Mouse (Mus musculus) MEL (cell line): Measurements from ENCODE around the gene Rbfox2. TPM values are rescaled to one million over a fixed set of nuclear protein-coding genes. Genes with fewer than 3 reads are reported as not detected.

Experiments used
- DNase-seq: peaks from one replicate; pipeline ENCODE4 v3.0.0; 2011; ENCODE audit warnings: low read depth, low spot score
- H3K27ac ChIP-seq: 2 replicates; pipeline ENCODE4 v1.5.1; 2012; ENCODE audit warnings: low read depth, mild to moderate bottlenecking, control low read depth, low read length, moderate library complexity; ENCODE audit not compliant: control insufficient read depth
- H3K27me3 ChIP-seq, 2 experiments: fragments of 150-350 bp in 1 of 2; sonication (generic) in 1 of 2; 2 replicates each; pipeline ENCODE4 v1.6.1; 2012; ENCODE audit warnings: low read length in 2 of 2, mild to moderate bottlenecking in 2 of 2, improper control_type of control experiment in 1 of 2, moderate library complexity in 1 of 2; ENCODE audit not compliant: insufficient read depth in 2 of 2, control insufficient read depth in 1 of 2
- H3K36me3 ChIP-seq, 2 experiments: 2 replicates each; pipeline ENCODE4 v1.6.1; 2012 to 2014; ENCODE audit warnings: low read length in 2 of 2, improper control_type of control experiment in 1 of 2, inconsistent platforms in 1 of 2, mild to moderate bottlenecking in 1 of 2; ENCODE audit not compliant: insufficient read depth in 2 of 2, control insufficient read depth in 1 of 2
- H3K4me1 ChIP-seq, 2 experiments: fragments of 150-350 bp in 1 of 2; sonication (generic) in 1 of 2; 2 replicates each; pipeline ENCODE4 v1.6.1; 2012; ENCODE audit warnings: low read length in 2 of 2, improper control_type of control experiment in 1 of 2, mild to moderate bottlenecking in 1 of 2; ENCODE audit not compliant: insufficient read depth in 2 of 2, control insufficient read depth in 1 of 2
- H3K4me3 ChIP-seq, 2 experiments: fragments of 150-350 bp in 1 of 2; sonication (generic) in 1 of 2; 2 replicates each; pipeline ENCODE4 v1.5.1; 2012; ENCODE audit warnings: low read depth in 2 of 2, low read length in 2 of 2, mild to moderate bottlenecking in 2 of 2, moderate library complexity in 2 of 2, control low read depth in 1 of 2, improper control_type of control experiment in 1 of 2; ENCODE audit not compliant: control insufficient read depth in 1 of 2, insufficient read depth in 1 of 2
- H3K79me2 ChIP-seq: 2 replicates; pipeline ENCODE4 v1.6.1; 2012; ENCODE audit warnings: mild to moderate bottlenecking, low read length, moderate library complexity; ENCODE audit not compliant: control insufficient read depth, poor library complexity, insufficient read depth
- H3K9ac ChIP-seq: 2 replicates; pipeline ENCODE4 v1.6.1; 2012; ENCODE audit warnings: low read depth, mild to moderate bottlenecking, control low read depth, low read length, moderate library complexity; ENCODE audit not compliant: control insufficient read depth, poor library complexity, severe bottlenecking
- H3K9me3 ChIP-seq: fragments of 150-350 bp; sonication (generic); replicated peaks from 2 replicates; pipeline ENCODE4 v1.6.1; 2012; ENCODE audit warnings: mild to moderate bottlenecking, low read length, improper control_type of control experiment, moderate library complexity; ENCODE audit not compliant: insufficient read depth
- CHD2 ChIP-seq: IDR thresholded peaks from 2 replicates; pipeline ENCODE4 v1.6.1; 2011; ENCODE audit warnings: low read length, improper control_type of control experiment
- E2F4 ChIP-seq: IDR thresholded peaks from 2 replicates; pipeline ENCODE4 v1.6.1; 2011; ENCODE audit warnings: low read depth, low read length, improper control_type of control experiment, borderline replicate concordance
- ELF1 ChIP-seq: IDR thresholded peaks from 2 replicates; pipeline ENCODE4 v1.6.1; 2014; ENCODE audit warnings: low read depth, mild to moderate bottlenecking, inconsistent platforms, low read length, improper control_type of control experiment, moderate library complexity
- EP300 ChIP-seq, 2 experiments: IDR thresholded peaks; 2 replicates each; pipeline ENCODE4 v1.6.1; 2011; ENCODE audit warnings: improper control_type of control experiment in 2 of 2, low read length in 2 of 2, low read depth in 1 of 2, mild to moderate bottlenecking in 1 of 2
- GABPA ChIP-seq: IDR thresholded peaks from 2 replicates; pipeline ENCODE4 v1.6.1; 2012; ENCODE audit warnings: low read depth, mild to moderate bottlenecking, inconsistent platforms, low read length, improper control_type of control experiment, moderate library complexity
- GATA1 ChIP-seq: IDR thresholded peaks from 2 replicates; pipeline ENCODE4 v1.6.1; 2011; ENCODE audit warnings: low read depth, low read length, improper control_type of control experiment
- HCFC1 ChIP-seq: IDR thresholded peaks from 2 replicates; pipeline ENCODE4 v1.6.1; 2012; ENCODE audit warnings: low read depth, mild to moderate bottlenecking, inconsistent platforms, low read length, improper control_type of control experiment, moderate library complexity
- KAT2A ChIP-seq: conservative IDR thresholded peaks from 2 replicates; pipeline ENCODE4 v1.6.1; 2012; ENCODE audit warnings: low read depth, low read length, improper control_type of control experiment, inconsistent platforms
- MAFK ChIP-seq: IDR thresholded peaks from 2 replicates; pipeline ENCODE4 v1.6.1; 2011; ENCODE audit warnings: low read depth, mild to moderate bottlenecking, low read length, improper control_type of control experiment, borderline replicate concordance
- NELFE ChIP-seq: IDR thresholded peaks from 2 replicates; pipeline ENCODE4 v1.6.1; 2011; ENCODE audit warnings: low read depth, low read length, improper control_type of control experiment
- POLR2A ChIP-seq, 2 experiments: IDR thresholded peaks; 2 replicates each; pipeline ENCODE4 v1.6.1; 2011 to 2012; ENCODE audit warnings: low read length in 2 of 2, mild to moderate bottlenecking in 2 of 2, control low read depth in 1 of 2, improper control_type of control experiment in 1 of 2, low read depth in 1 of 2, moderate library complexity in 1 of 2; ENCODE audit not compliant: control insufficient read depth in 1 of 2, insufficient read depth in 1 of 2, poor library complexity in 1 of 2
- POLR2AphosphoS2 ChIP-seq: IDR thresholded peaks from 2 replicates; pipeline ENCODE4 v1.6.1; 2011; ENCODE audit warnings: low read length, improper control_type of control experiment
- POLR2AphosphoS5 ChIP-seq: IDR thresholded peaks from 2 replicates; pipeline ENCODE4 v1.6.1; 2012; ENCODE audit warnings: low read depth, borderline replicate concordance, mild to moderate bottlenecking, inconsistent platforms, low read length, moderate library complexity, mixed read lengths
- RAD21 ChIP-seq: IDR thresholded peaks from 2 replicates; pipeline ENCODE4 v1.6.1; 2011; ENCODE audit warnings: mild to moderate bottlenecking, low read depth, low read length, improper control_type of control experiment
- SIN3A ChIP-seq: IDR thresholded peaks from 2 replicates; pipeline ENCODE4 v1.6.1; 2012; ENCODE audit warnings: low read length, improper control_type of control experiment, inconsistent platforms
- TAL1 ChIP-seq: IDR thresholded peaks from 2 replicates; pipeline ENCODE4 v1.6.1; 2012; ENCODE audit warnings: mild to moderate bottlenecking, inconsistent platforms, low read length, moderate library complexity, mixed read lengths
- TCF12 ChIP-seq: IDR thresholded peaks from 2 replicates; pipeline ENCODE4 v1.6.1; 2014; ENCODE audit warnings: low read depth, mild to moderate bottlenecking, inconsistent platforms, low read length, improper control_type of control experiment, moderate library complexity
- USF1 ChIP-seq: IDR thresholded peaks from 2 replicates; pipeline ENCODE4 v1.6.1; 2014; ENCODE audit warnings: low read depth, mild to moderate bottlenecking, inconsistent platforms, low read length, improper control_type of control experiment, moderate library complexity
- ZC3H11A ChIP-seq: IDR thresholded peaks from 2 replicates; pipeline ENCODE4 v1.6.1; 2012; ENCODE audit warnings: low read depth, mild to moderate bottlenecking, inconsistent platforms, low read length, improper control_type of control experiment
- ZKSCAN1 ChIP-seq: IDR thresholded peaks from 2 replicates; pipeline ENCODE4 v1.6.1; 2012; ENCODE audit warnings: low read depth, mild to moderate bottlenecking, inconsistent platforms, low read length, improper control_type of control experiment, moderate library complexity
- ZNF384 ChIP-seq: IDR thresholded peaks from 2 replicates; pipeline ENCODE4 v1.6.1; 2012; ENCODE audit warnings: low read depth, mild to moderate bottlenecking, inconsistent platforms, low read length, improper control_type of control experiment
- polyA plus RNA-seq, 2 experiments: library from polyadenylated mRNA; stranded (reverse) in 1 of 2; unstranded in 1 of 2; fragments of >175 nt in 1 of 2; fragments of >200 nt in 1 of 2; gene quantifications; 2 replicates each; pipeline versions ENCODE4 v1.2.1 to v1.2.4; 2012; ENCODE audit warnings: low replicate concordance in 2 of 2, low read depth in 1 of 2; ENCODE audit not compliant: insufficient read length in 2 of 2, insufficient read depth in 1 of 2, missing spikeins in 1 of 2
- total RNA-seq: library from RNA; depleted of rRNA; stranded (reverse); fragments of 300-350 nt; gene quantifications from 2 replicates; pipeline ENCODE4 v1.2.3, GENCODE M21; 2012

Rbfox2 gene
- total and polyA plus RNA-seq, 3 experiments, result 3.4 to 6.0 TPM; not detected in 1

DNA sequence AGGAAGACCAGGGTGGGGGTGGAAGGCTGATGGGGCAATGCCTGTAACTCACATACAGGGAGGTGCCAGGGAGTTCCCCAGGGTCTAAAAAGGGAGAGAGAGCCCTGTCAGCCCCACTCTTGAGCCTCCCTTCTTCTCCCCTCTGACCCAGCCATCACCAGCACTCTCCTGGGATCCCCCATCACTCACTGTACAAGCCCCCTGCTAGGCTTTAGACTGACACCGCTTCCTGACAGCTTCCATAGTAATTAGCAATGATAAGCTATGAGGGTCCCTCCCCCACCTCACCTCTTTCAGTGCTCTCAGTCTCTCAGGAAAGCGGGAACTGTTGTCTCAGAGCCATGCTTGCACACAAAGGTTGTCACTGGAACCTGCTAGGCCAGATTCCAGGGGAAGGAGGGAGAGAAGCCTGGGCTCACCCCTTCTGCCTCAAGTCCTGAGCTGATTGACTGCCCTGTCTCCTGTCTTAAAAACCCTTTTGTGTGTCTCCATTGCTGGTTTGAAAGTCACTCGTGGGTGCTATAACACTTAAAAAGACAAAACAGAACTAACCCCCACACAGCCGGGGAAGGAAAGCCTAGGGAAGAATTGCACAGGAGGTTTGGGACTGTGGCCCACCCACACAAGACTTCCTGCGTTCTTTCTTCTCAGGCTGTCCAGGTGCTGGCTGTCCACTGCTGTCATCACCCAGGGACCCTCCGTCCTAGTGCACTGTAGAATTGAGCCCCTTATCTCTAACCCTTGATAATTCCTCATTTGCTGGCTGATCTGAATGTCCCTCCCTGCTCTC lies 250.6 kb downstream of the Rbfox2 start:
- H3K27me3 ChIP-seq, result no peaks in the 10 kb centered on the region
- H3K4me3 ChIP-seq, result peak overlapping the region in 1 of 2 experiments; percentile 1; a peak in 1 of 4 replicates
- no peaks in the 10 kb centered on the region for H3K9me3 ChIP-seq
- no peak overlapping the region for H3K27ac ChIP-seq
- no peak for DNase-seq
- peaks cover 0 to 6% of the 10 kb centered on the region in 2 experiments; a peak in 2 of 4 replicates for H3K36me3 ChIP-seq
- TF ChIP-seq GATA1 (0 out of 2 replicates have a peak, but pooled peaks have one; percentile 12), RAD21 (no peak), MAFK (no peak)
- no peaks in the 10 kb centered on the region for H3K79me2 ChIP-seq
- peak overlapping the region; percentile 44 for H3K9ac ChIP-seq
- peaks cover 2 to 20% of the 10 kb centered on the region in 2 experiments; a peak in 3 of 4 replicates for H3K4me1 ChIP-seq

- peaks cover 0 to 6% of the 10 kb centered on the region in 2 experiments; a peak in 2 of 4 replicates for H3K36me3 ChIP-seq
- no peak for DNase-seq
- no peaks in the 10 kb centered on the region for H3K9me3 ChIP-seq
- no peaks in the 10 kb centered on the region for H3K27me3 ChIP-seq
- peaks cover 2 to 17% of the 10 kb centered on the region in 2 experiments; a peak in 3 of 4 replicates for H3K4me1 ChIP-seq
- H3K79me2 ChIP-seq, result no peaks in the 10 kb centered on the region
- no peak overlapping the region for H3K27ac ChIP-seq
- no peak overlapping the region for H3K4me3 ChIP-seq
- H3K9ac ChIP-seq, result no peak overlapping the region
- TF ChIP-seq E2F4, result no peak
- TF ChIP-seq NELFE, result no peak
- TF ChIP-seq, all 39 proteins: peak for 0
Measured at GRCm38 (mm10) chr15:77054611-77055175, 252.1 kb downstream of the Rbfox2 start.

- TF ChIP-seq ZNF384 (no peak), POLR2AphosphoS2 (no peak), GABPA (no peak), KAT2A (no peak), HCFC1 (no peak), USF1 (no peak), CHD2 (no peak), POLR2AphosphoS5 (no peak), ELF1 (no peak), MAFK (no peak), EP300 (IDR thresholded peaks at IDR 0.05; ENCODE audit: low read depth in 1 of 2, low read length in 2 of 2) (peak in 1 of 2 experiments; percentile 54; a peak in 2 of 4 replicates), POLR2A (IDR thresholded peaks at IDR 0.05; ENCODE audit: control insufficient read depth in 1 of 2, insufficient read depth in 1 of 2, low read depth in 1 of 2, low read length in 2 of 2, poor library complexity in 1 of 2) (no peak), ZC3H11A (no peak), TCF12 (peak; percentile 50; the same call in 1 of the 2 replicates), SIN3A (no peak), TAL1 (peak; percentile 28; the same call in 1 of the 2 replicates), ZKSCAN1 (no peak)
- peaks cover 0 to 6% of the 10 kb centered on the region in 2 experiments; a peak in 2 of 4 replicates for H3K36me3 ChIP-seq
- H3K4me1 ChIP-seq, result peaks cover 1 to 17% of the 10 kb centered on the region in 2 experiments; a peak in 3 of 4 replicates
- H3K4me3 ChIP-seq, result no peak overlapping the region
- H3K27ac ChIP-seq, result no peak overlapping the region
- no peaks in the 10 kb centered on the region for H3K79me2 ChIP-seq
- peak; percentile 28 for DNase-seq
- no peak overlapping the region for H3K9ac ChIP-seq
- no peaks in the 10 kb centered on the region for H3K27me3 ChIP-seq
- no peaks in the 10 kb centered on the region for H3K9me3 ChIP-seq
Measured at GRCm38 (mm10) chr15:77053021-77053420, 253.8 kb downstream of the Rbfox2 start.
